Mouse (Mus musculus) layer of hippocampus, postnatal 36 days (tissue): Measurements from ENCODE around the gene Olfr786. TPM values are rescaled to one million over a fixed set of nuclear protein-coding genes. Genes with fewer than 3 reads are reported as not detected.

ENCODE experiments used
- DNase-seq, 2 experiments: peaks; one replicate each; pipeline ENCODE4 v3.0.0; 2022
- total RNA-seq, 2 experiments: library from RNA; stranded (reverse); gene quantifications; 2 replicates each; pipeline ENCODE4 v1.2.3; 2021

Olfr786 gene
- not detected for total RNA-seq

DNA sequence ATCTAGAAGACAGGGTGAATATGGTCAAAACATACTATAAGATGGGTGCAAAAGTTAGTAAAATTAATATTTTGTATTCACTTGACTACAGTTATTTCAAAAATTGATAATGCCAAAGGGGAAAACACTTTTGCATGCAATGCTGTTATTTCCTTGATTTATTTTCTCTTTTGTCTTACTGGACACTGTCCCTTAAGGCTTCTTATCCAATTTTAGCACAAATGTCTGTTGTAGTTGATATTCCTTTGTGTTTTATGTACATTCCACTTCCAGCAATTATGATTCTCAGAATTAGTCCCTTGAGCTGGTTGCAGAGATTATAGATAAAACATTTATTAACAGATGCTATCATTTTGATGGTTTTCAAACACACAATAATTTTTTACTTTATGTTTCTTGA lies at the start of gene Olfr786:
Gene Olfr786 (plus strand): TSS at position 301 of the 400 bp plus-strand sequence.
- no peak for DNase-seq

DNA sequence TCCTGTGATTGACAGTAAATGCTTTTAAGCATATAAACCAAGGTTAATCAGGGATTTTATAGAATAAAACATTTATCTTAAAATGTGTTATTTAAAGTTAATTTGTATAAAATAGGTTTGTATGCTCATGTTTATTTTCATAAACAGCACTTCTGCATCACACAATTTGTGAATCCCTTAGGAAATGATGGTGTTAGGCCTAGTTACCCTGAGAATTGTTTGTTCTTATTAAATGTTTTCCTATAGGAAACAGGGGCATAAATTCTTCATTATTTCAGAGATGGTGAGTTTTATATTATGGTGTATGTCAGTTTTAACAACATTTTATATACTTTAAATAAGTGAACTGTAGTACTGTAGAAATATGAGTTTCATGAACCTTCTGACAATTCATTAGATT lies 43.3 kb upstream of the Olfr786 start, which contains the start of gene Olfr784:
Gene Olfr784 (plus strand): TSS at position 301 of the 400 bp plus-strand sequence.
- DNase-seq = no peak

- no peak for DNase-seq
These were observed 26.2 kb upstream of the Olfr786 start for GRCm38 (mm10) chr10:129400892-129401291.

DNA sequence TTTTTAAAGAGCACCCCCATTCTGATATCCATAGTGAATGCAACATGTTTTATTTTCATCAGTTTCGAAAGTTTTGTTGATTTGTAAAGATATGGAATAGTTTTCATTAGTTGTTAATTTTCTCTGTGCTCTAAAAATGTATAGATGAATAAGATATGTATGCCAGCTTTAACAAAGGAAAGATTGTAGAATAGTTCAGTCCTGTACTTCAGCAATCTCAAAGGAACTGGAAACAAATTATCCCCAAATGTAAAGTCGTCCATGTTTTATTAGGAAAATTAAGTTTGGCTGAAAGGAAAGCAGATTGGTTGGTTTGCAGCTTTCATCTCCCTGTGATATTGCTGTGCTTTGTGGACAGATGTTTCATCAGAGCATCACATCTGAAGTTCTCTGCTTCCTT lies 22.0 kb upstream of the Olfr786 start, which contains the start of gene Olfr785:
Gene Olfr785 (plus strand): TSS at position 301 of the 400 bp plus-strand sequence.
- DNase-seq = no peak

GRCm38 (mm10) chr10:129461562-129461961 lies 34.5 kb downstream of the Olfr786 start, which contains the start of gene Olfr787:
Gene Olfr787, plus strand, starts transcription at chr10:129461862.
- DNase-seq = no peak

DNA sequence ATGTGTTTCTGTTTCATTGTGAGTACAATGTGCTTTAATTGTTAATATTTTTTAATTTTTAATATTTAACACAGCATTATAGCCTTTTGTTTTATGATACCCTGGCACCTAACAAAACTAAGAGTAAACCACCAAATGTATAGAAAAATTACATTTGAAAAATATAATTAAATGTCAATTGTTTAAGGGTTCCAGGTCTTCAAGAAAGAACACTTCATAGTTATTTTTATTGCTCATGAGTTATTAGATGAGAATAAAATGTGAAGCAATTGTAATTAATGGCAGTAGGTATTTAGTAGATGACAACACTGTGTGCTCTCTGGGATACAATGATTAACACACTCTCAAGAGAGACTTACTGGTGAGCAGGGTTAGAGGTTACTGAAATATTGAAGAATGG lies 43.6 kb downstream of the Olfr786 start, which contains the start of gene Olfr788:
Gene Olfr788 (plus strand): TSS at position 301 of the 400 bp plus-strand sequence.
- no peak for DNase-seq

DNA sequence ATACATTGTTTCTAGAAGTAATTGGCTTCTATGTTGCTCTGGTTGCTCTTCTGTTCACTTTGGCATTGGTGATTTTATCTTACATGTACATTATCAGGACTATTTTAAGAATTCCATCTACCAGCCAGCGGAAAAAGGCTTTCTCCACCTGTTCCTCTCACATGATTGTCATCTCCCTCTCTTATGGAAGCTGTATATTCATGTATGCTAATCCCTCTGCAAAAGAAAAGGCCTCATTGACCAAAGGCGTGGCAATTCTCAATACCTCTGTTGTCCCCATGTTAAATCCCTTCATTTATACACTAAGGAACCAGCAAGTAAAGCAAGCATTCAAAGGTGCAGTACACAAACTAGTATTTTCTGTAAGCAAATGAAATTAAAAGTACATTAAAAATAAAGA lies 46.1 kb downstream of the Olfr786 start:
- DNase-seq = no peak

DNA sequence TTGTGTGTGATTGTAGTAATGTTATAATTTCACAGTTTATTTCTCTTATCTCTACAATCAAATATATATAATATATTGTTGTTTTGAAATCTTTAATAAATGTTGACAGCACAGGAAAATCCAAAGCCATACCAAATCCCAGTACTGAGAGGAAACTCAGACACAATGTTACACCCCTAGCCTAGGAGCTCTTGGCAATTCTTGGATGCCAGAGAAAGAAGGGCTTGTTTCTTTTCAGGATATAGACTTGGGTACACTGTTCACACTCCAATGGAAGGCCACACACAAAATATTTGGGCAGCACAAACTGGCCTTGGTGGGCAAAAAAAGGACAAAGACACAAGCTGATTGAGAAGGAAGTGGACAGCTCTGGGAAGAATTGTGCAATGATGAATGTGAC lies 46.6 kb downstream of the Olfr786 start:
- no peak for DNase-seq

DNA sequence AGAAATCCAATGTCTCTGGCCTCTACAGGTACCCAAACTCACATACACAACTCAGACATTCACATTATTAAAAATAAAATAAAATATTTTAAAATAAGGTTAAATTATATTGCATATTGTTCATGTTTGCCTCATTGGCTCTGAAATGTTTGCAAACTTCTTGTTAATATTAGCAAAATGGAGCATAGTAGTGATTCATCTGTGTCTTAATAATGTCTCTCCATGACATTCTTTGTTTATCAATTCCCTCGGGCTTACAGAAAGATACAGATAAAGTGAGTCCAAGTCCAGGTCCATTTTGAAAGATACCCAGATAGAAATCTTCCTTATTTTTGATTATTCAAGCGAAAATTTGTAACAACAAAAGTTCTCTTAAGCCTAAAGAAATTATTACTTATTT lies 57.3 kb downstream of the Olfr786 start, which contains the start of gene Olfr789:
Gene Olfr789 (plus strand): TSS at position 301 of the 400 bp plus-strand sequence.
- no peak for DNase-seq

Other genes starting within 250 kb of the Olfr786 start
- gene Olfr772, start 249.4 kb upstream of the Olfr786 start, total RNA-seq = not detected
- not detected for gene Olfr773, start 239.9 kb upstream of the Olfr786 start, total RNA-seq
- gene Olfr774, start 191.1 kb upstream of the Olfr786 start, total RNA-seq = not detected
- gene Olfr775, start 178.9 kb upstream of the Olfr786 start, total RNA-seq = not detected
- not detected for gene Olfr776, start 168.2 kb upstream of the Olfr786 start, total RNA-seq
- not detected for gene Olfr777, start 155.8 kb upstream of the Olfr786 start, total RNA-seq
- gene Olfr780, start 109.2 kb upstream of the Olfr786 start, total RNA-seq = not detected
- not detected for gene Olfr781, start 98.5 kb upstream of the Olfr786 start, total RNA-seq
- gene Olfr782, start 78.5 kb upstream of the Olfr786 start, total RNA-seq = not detected
- under 1 TPM; 0.15 TPM for gene Olfr784, start 43.2 kb upstream of the Olfr786 start, total RNA-seq
- gene Olfr785, start 21.9 kb upstream of the Olfr786 start, total RNA-seq = not detected
- not detected for gene Olfr787, start 34.6 kb downstream of the Olfr786 start, total RNA-seq
- gene Olfr788, start 43.7 kb downstream of the Olfr786 start, total RNA-seq = not detected
- not detected for gene Olfr789, start 57.4 kb downstream of the Olfr786 start, total RNA-seq
- not detected for gene Olfr790, start 71.2 kb downstream of the Olfr786 start, total RNA-seq
- gene Olfr791, start 94.5 kb downstream of the Olfr786 start, total RNA-seq = not detected
- not detected for gene Olfr792, start 111.9 kb downstream of the Olfr786 start, total RNA-seq
- gene Olfr794, start 140.3 kb downstream of the Olfr786 start, total RNA-seq = not detected
- gene Olfr796, start 185.3 kb downstream of the Olfr786 start, total RNA-seq = not detected
- gene Olfr798, start 200.6 kb downstream of the Olfr786 start, total RNA-seq = not detected
- gene Olfr799, start 210.2 kb downstream of the Olfr786 start, total RNA-seq = not detected
- not detected for gene Olfr800, start 230.4 kb downstream of the Olfr786 start, total RNA-seq
- gene Olfr801, start 246.6 kb downstream of the Olfr786 start, total RNA-seq = not detected